Mouse (Mus musculus) brown adipose tissue, adult 24 weeks (tissue): ENCODE results near the gene Dcxr. TPM values are rescaled to one million over a fixed set of nuclear protein-coding genes. Genes with fewer than 3 reads are reported as not detected.

Experiments
- H3K27ac ChIP-seq: fragments of 200-500 bp; replicated peaks from 2 replicates; pipeline ENCODE4 v1.5.1; 2012; ENCODE audit warnings: low read depth, mild to moderate bottlenecking, low read length
- H3K4me1 ChIP-seq: fragments of 200-500 bp; 2 replicates; pipeline ENCODE4 v1.6.1; 2012; ENCODE audit warnings: low read length, mixed read lengths; ENCODE audit not compliant: control insufficient read depth, insufficient read depth, insufficient read length
- H3K4me3 ChIP-seq: fragments of 200-500 bp; 2 replicates; pipeline ENCODE4 v1.5.1; 2012; ENCODE audit warnings: low read depth, mild to moderate bottlenecking, low read length, moderate library complexity; ENCODE audit not compliant: insufficient read depth
- polyA plus RNA-seq: library from polyadenylated mRNA; stranded (reverse); fragments of >200 nt; gene quantifications from 2 replicates; pipeline ENCODE4 v1.2.4, GENCODE M21; 2012; ENCODE audit not compliant: missing spikeins, insufficient read depth, insufficient read length

The Dcxr gene
- polyA plus RNA-seq, 1 experiment = 9.4 TPM

GRCm38 (mm10) chr11:120706120-120706519 lies 21.0 kb downstream of the Dcxr start:
- no peak overlapping the region for H3K27ac ChIP-seq

GRCm38 (mm10) chr11:120704486-120705325 lies 22.4 kb downstream of the Dcxr start:
- Histone ChIP-seq H3K27ac (no peak overlapping the region), H3K4me3 (no peak overlapping the region), H3K4me1 (no peaks in the 10 kb centered on the region)

More at GRCm38 (mm10) chr11:120706120-120706519, 21.0 kb downstream of the Dcxr start:
- H3K4me3 ChIP-seq = no peak overlapping the region
- H3K4me1 ChIP-seq = no peaks in the 10 kb centered on the region

GRCm38 (mm10) chr11:120703696-120704454 lies 23.2 kb downstream of the Dcxr start:
- H3K27ac ChIP-seq = no peak overlapping the region
- H3K4me3 ChIP-seq = no peak overlapping the region
- H3K4me1 ChIP-seq = no peaks in the 10 kb centered on the region

- no peak overlapping the region for H3K27ac ChIP-seq
- H3K4me1 ChIP-seq = no peaks in the 10 kb centered on the region
- no peak overlapping the region for H3K4me3 ChIP-seq
Measured at GRCm38 (mm10) chr11:120697741-120698140, 29.3 kb downstream of the Dcxr start.

GRCm38 (mm10) chr11:120696568-120696967 lies 30.5 kb downstream of the Dcxr start:
- no peak overlapping the region for H3K27ac ChIP-seq
- no peak overlapping the region for H3K4me3 ChIP-seq
- no peaks in the 10 kb centered on the region for H3K4me1 ChIP-seq

GRCm38 (mm10) chr11:120695641-120696040 lies 31.4 kb downstream of the Dcxr start:
- H3K27ac ChIP-seq = no peak overlapping the region
- H3K4me1 ChIP-seq = no peaks in the 10 kb centered on the region

GRCm38 (mm10) chr11:120695184-120695583 lies 31.9 kb downstream of the Dcxr start:
- no peak overlapping the region for H3K27ac ChIP-seq
- no peaks in the 10 kb centered on the region for H3K4me1 ChIP-seq
- no peak overlapping the region for H3K4me3 ChIP-seq

More at GRCm38 (mm10) chr11:120695641-120696040, 31.4 kb downstream of the Dcxr start:
- H3K4me3 ChIP-seq = no peak overlapping the region

GRCm38 (mm10) chr11:120693461-120693860 lies 33.6 kb downstream of the Dcxr start:
- Histone ChIP-seq H3K4me1 (no peaks in the 10 kb centered on the region), H3K27ac (no peak overlapping the region)

GRCm38 (mm10) chr11:120692471-120693011 lies 34.5 kb downstream of the Dcxr start:
- H3K27ac ChIP-seq = no peak overlapping the region
- H3K4me3 ChIP-seq = no peak overlapping the region
- no peaks in the 10 kb centered on the region for H3K4me1 ChIP-seq

More at GRCm38 (mm10) chr11:120693461-120693860, 33.6 kb downstream of the Dcxr start:
- H3K4me3 ChIP-seq = no peak overlapping the region

GRCm38 (mm10) chr11:120689365-120689764 lies 37.7 kb downstream of the Dcxr start:
- H3K4me3 ChIP-seq = no peak overlapping the region
- H3K4me1 ChIP-seq = no peaks in the 10 kb centered on the region
- H3K27ac ChIP-seq = no peak overlapping the region

- no peak overlapping the region for H3K27ac ChIP-seq
- H3K4me3 ChIP-seq = no peak overlapping the region
Measured at GRCm38 (mm10) chr11:120686650-120687272, 40.3 kb downstream of the Dcxr start.

GRCm38 (mm10) chr11:120684660-120685059 lies 42.4 kb downstream of the Dcxr start:
- H3K4me1 ChIP-seq = no peaks in the 10 kb centered on the region
- no peak overlapping the region for H3K27ac ChIP-seq
- H3K4me3 ChIP-seq = no peak overlapping the region

More at GRCm38 (mm10) chr11:120686650-120687272, 40.3 kb downstream of the Dcxr start:
- no peaks in the 10 kb centered on the region for H3K4me1 ChIP-seq

- H3K4me3 ChIP-seq = no peak overlapping the region
- no peak overlapping the region for H3K27ac ChIP-seq
- H3K4me1 ChIP-seq = no peaks in the 10 kb centered on the region
Measured at GRCm38 (mm10) chr11:120684086-120684485, 43.0 kb downstream of the Dcxr start.

GRCm38 (mm10) chr11:120683536-120683935 lies 43.5 kb downstream of the Dcxr start:
- Histone ChIP-seq H3K4me1 (no peaks in the 10 kb centered on the region), H3K4me3 (no peak overlapping the region), H3K27ac (no peak overlapping the region)

- Histone ChIP-seq H3K4me1 (no peaks in the 10 kb centered on the region), H3K4me3 (no peak overlapping the region), H3K27ac (no peak overlapping the region)
Measured at GRCm38 (mm10) chr11:120682683-120683082, 44.4 kb downstream of the Dcxr start.
